Mouse (Mus musculus) kidney, adult 11 months (tissue): ENCODE results near the gene Agtpbp1.

ENCODE experiments used
- DNase-seq: peaks from one replicate; pipeline ENCODE4 v3.0.0; 2022

The Agtpbp1 gene

DNA sequence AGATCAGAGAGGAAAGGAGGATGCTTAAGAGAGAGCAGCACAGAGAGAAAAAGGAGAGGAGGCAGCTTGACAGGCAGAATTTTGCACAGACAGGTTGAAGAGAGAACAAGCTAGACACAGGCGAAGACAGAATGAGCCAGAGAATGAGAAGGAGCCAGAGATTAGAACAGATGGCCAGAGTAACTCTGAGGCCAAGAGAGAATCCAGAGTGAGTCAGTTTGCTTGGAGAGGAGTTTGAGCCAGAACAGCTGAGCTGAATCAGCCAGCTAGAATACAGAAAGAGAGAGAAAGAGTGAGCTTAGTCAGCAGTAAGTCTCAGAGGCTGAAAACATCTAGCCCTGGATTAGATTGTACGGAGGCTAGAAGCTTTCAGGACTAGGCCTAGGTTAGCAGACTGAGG is 12.5 kb downstream of the Agtpbp1 start:
- DNase-seq = no peak

GRCm38 (mm10) chr13:59571107-59571506 is 13.9 kb downstream of the Agtpbp1 start:
- no peak for DNase-seq

GRCm38 (mm10) chr13:59565945-59566520 is 19.0 kb downstream of the Agtpbp1 start:
- DNase-seq = no peak

- no peak for DNase-seq
Observed at GRCm38 (mm10) chr13:59564923-59565322, 20.1 kb downstream of the Agtpbp1 start.

DNA sequence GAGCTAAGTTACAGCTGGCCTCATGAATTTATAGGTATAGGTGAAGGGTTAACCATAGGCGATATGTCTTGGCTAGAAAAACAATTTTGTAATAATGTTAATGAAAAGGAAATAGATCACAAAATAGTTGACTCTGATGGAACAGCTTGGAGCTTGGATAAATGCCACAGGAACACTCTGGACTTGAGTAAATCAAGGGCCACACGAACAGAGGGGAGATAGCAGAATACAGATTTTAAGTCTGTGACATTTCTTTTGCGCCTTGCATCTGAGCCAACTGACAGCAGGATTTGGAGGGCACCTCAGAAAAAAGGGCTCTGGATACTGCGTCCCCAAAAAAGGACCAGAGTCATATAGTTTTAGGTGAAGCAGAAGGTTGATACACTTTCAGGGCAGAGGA is 20.5 kb downstream of the Agtpbp1 start:
- no peak for DNase-seq

DNA sequence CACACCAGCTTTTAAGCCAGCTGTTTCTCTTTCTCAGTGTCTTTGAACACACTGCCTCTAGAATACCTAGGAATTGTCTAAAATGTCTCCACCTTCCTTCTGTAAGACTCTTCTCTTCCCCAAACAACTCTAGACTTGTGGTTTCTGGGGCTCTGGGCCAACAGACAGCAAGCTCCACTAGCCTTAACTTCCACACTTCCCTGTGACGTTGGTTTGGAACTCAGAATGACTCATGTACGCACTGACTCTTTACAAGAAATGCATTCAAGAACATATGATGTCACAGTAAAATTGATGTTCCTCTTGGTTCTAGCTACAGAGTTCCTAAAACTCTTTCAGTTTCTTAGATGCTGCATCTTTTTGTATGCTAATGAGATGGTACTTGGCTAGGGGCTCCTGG is 22.6 kb downstream of the Agtpbp1 start:
- no peak for DNase-seq

DNA sequence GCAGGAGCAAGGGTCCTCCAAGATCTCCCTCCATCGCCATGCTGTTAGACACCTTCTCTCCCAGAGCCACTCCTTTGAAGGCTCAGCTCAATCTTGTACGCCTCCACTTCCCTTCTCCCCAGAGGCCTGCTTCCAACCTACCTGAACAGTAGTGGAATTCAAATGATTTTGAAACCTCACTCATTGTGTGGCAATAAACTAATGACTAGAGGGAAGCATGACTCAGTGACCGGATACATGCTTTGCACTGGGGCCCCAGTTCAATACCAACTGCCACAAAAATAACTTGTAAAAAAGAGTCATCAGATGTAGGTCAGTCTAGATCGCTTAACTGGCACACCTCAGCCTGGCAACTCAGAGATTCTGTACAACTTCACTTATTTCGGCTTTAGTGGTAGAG is 26.3 kb downstream of the Agtpbp1 start:
- no peak for DNase-seq

GRCm38 (mm10) chr13:59557185-59557985 is 27.6 kb downstream of the Agtpbp1 start:
- peak; percentile 80 for DNase-seq

DNA sequence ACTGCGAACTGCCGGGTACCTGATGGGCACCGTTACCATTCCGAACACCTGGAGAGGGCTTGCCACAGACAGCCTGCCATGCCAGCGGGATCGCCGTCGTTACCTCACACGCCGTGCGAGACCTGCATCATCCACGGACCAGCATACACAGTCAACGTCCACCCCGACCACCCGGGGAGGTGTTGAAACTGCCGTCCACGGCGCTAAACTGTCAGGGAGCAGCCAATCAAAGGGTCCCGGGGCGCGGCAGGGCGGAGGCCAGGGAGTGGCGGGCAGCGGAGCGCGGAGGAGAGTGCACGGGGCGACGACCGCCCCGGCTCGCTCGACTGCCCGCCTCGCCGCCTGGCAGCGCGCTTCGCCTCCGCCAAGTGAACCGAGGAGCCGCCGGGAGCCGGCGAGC is 28.4 kb downstream of the Agtpbp1 start:
- DNase-seq = peak; percentile 62

- no peak for DNase-seq
Observed at GRCm38 (mm10) chr13:59555613-59556192, 29.3 kb downstream of the Agtpbp1 start.

GRCm38 (mm10) chr13:59554772-59555505 is 30.1 kb downstream of the Agtpbp1 start:
- no peak for DNase-seq

- no peak for DNase-seq
Observed at GRCm38 (mm10) chr13:59552751-59553150, 32.3 kb downstream of the Agtpbp1 start.

GRCm38 (mm10) chr13:59552286-59552685 is 32.7 kb downstream of the Agtpbp1 start:
- DNase-seq = no peak

GRCm38 (mm10) chr13:59549318-59549798 is 35.7 kb downstream of the Agtpbp1 start:
- no peak for DNase-seq

DNA sequence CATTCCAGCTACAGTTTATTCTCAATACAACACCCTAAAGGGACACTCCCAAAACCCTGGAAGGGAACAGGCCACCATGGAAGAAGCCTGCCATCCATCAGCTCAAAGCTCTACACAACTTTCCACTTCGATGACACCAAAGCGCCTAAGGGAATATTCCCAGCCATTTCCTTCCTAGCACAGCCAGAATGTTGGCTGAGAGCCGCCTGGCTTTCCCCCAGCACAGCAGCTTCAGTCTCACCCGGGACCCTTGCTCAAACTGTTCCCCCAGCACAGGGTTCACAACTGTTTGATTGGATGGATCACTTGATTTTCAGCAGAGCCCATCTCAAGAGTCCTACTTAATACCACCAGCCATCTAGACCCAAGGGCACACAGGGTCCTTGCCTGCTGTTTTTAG is 37.3 kb downstream of the Agtpbp1 start:
- peak; percentile 34 for DNase-seq

- peak; percentile 34 for DNase-seq
Observed at GRCm38 (mm10) chr13:59547091-59547490, 37.9 kb downstream of the Agtpbp1 start.

DNA sequence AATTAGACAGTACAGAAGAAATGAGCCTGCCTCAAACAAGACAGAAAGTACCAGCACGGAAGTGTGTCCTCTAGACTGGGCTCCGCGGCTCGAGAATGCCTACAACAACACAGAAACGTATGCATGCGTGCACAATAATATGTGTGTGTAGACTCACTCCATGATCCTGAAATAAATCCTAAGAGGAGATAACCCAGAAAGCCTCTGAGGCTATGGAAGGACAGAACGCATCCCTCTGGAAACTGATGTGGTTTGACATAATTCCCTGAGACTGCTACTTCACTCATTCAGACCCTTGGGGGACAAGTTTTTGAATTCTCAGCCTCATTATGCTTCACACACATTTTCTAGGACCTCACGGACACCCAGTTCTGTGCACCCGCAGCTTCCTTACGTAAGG is 42.6 kb downstream of the Agtpbp1 start:
- no peak for DNase-seq

DNA sequence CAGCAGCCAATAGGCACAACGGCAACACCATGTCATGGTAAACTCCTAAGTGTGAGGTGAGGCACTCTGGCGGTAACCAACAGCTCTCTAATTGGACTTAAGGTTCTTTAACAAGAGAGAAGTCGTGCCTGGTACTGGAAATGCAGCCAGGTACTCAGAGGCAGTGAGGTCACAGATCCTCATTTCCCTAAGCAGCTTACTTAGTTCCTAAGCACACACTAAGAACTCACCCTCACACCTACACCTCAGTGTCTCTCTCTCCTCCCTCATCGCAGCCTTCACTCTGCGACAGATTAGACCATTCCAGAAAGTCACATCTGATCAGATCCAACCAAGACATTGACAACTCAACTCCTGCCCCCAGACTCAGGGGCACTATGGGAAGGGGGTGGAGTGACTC is 45.0 kb downstream of the Agtpbp1 start:
- DNase-seq = no peak

- no peak for DNase-seq
Observed at GRCm38 (mm10) chr13:59538661-59539060, 46.4 kb downstream of the Agtpbp1 start.

- no peak for DNase-seq
Observed at GRCm38 (mm10) chr13:59536631-59537030, 48.4 kb downstream of the Agtpbp1 start.

- DNase-seq = no peak
Observed at GRCm38 (mm10) chr13:59535746-59536145, 49.3 kb downstream of the Agtpbp1 start.

- DNase-seq = no peak
Observed at GRCm38 (mm10) chr13:59534301-59534700, 50.7 kb downstream of the Agtpbp1 start.

DNA sequence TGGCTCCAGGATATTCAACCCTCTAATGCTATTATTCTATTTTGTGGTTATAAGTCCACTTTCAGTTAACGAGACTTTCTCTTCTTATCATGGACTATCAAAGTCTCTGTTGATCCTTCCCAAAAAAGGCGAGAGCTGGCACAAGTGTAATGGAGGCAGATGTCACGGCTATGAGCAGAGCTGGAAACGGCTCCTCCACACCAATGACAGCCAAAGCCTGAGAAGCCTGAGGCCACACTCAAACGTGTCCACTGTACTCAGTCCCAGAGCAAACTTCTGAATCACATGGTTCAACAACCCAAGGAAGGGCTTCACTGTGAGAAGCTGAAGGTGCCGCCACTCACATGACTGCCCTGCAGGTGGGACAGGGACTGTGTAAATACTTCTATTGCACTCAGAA is 51.7 kb downstream of the Agtpbp1 start:
- no peak for DNase-seq
